Mouse (Mus musculus) heart, adult 18-20 months (tissue): ENCODE measurements around the gene Timp4. TPM values are rescaled to one million over a fixed set of nuclear protein-coding genes. Genes with fewer than 3 reads are reported as not detected.

Experiments used
- total RNA-seq, 2 experiments: library from RNA; stranded (reverse); gene quantifications; 2 replicates each; pipeline ENCODE4 v1.2.3; 2021

Timp4 gene
- total RNA-seq, 2 experiments from 2014 or later: 41.9 to 50.3 TPM

Other genes with a start within 250 kb of the Timp4 start
- gene Tamm41, start 214.3 kb downstream of the Timp4 start, total RNA-seq: 10 to 100 TPM; 11.1 to 11.4 TPM
- gene Syn2, start 117.3 kb downstream of the Timp4 start, total RNA-seq: 1 to 10 TPM; 4.4 to 5.5 TPM
- gene Gm17482, start 24.9 kb downstream of the Timp4 start, total RNA-seq: not detected
- 10 to 100 TPM; 12.9 to 19.0 TPM for gene Pparg, start 108.7 kb upstream of the Timp4 start, total RNA-seq